Mouse (Mus musculus) liver, postnatal 0 days (tissue): ENCODE data around the gene Cuedc1.
A peak's percentile ranks its signal among the peaks of the same experiment; 100 is the strongest.

Experiments
- CTCF ChIP-seq: sonication (generic); IDR thresholded peaks from 2 replicates; pipeline ENCODE4 v1.5.1; 2016; ENCODE audit warnings: antibody characterized with exemption, low read depth
- EP300 ChIP-seq: IDR thresholded peaks from 2 replicates; pipeline ENCODE4 v1.6.1; 2016; ENCODE audit warnings: antibody characterized with exemption, low read depth, mild to moderate bottlenecking

GRCm38 (mm10) chr11:88098021-88098729 is at the start of gene Cuedc1:
- TF ChIP-seq CTCF (no peak), EP300 (peak; percentile 56)
